Mouse (Mus musculus) heart, postnatal 14 days (tissue): ENCODE measurements at regions not wholly inside any gene's neighbourhood (a gene's known extent, or its start where the extent isn't known, plus 50 kb on each side); places are given as distances from the start of the nearest gene placed in this dataset.
"Not testable (repeated sequence)": the region's sequence is repeated elsewhere in the genome, so short reads cannot be mapped to it uniquely, and the experiment has no call there.

Source experiments
- DNase-seq, 2 experiments: peaks; one replicate each; pipeline ENCODE4 v3.0.0; 2021 to 2022
- intact Hi-C: fragments of 180-260 bp; cut with DNase I; formaldehyde crosslinking; loops from one replicate; pipeline ENCODE4 v1.15.1; 2025

- no peak for DNase-seq
- intact Hi-C loops: no loop called here
Measured at GRCm38 (mm10) chr3:155662280-155662679, 569.0 kb downstream of the Lrriq3 start.

- no peak for DNase-seq
- intact Hi-C loops: no loop called here
Measured at GRCm38 (mm10) chr3:155672558-155672957, 579.3 kb downstream of the Lrriq3 start.

GRCm38 (mm10) chr3:155680200-155680599 is 587.0 kb downstream of the Lrriq3 start:
- DNase-seq: no peak
- intact Hi-C loops: no loop called here

- DNase-seq: no peak
- intact Hi-C loops: no loop called here
Measured at GRCm38 (mm10) chr3:155682921-155683813, 589.9 kb downstream of the Lrriq3 start.

- intact Hi-C loops: no loop called here
- DNase-seq: no peak
Measured at GRCm38 (mm10) chr3:155688358-155688757, 595.1 kb downstream of the Lrriq3 start.

GRCm38 (mm10) chr3:155723011-155723510 is 629.8 kb downstream of the Lrriq3 start:
- intact Hi-C loops: no loop called here
- DNase-seq: no peak

GRCm38 (mm10) chr3:155742421-155742820 is 649.2 kb downstream of the Lrriq3 start:
- intact Hi-C loops: no loop called here
- no peak for DNase-seq

- DNase-seq, intact Hi-C loops: not testable (repeated sequence)
Measured at GRCm38 (mm10) chr3:155746601-155747000, 653.4 kb downstream of the Lrriq3 start.

- DNase-seq: no peak
- intact Hi-C loops: no loop called here
Measured at GRCm38 (mm10) chr3:155747511-155747910, 654.3 kb downstream of the Lrriq3 start.

GRCm38 (mm10) chr3:155757285-155757684 is 664.1 kb downstream of the Lrriq3 start:
- intact Hi-C loops: no loop called here
- no peak for DNase-seq

GRCm38 (mm10) chr3:155776019-155776418 is 682.8 kb downstream of the Lrriq3 start:
- no peak for DNase-seq
- intact Hi-C loops: no loop called here

GRCm38 (mm10) chr3:155777025-155777424 is 683.8 kb downstream of the Lrriq3 start:
- DNase-seq: no peak
- intact Hi-C loops: no loop called here

GRCm38 (mm10) chr3:155815693-155816092 is 722.5 kb downstream of the Lrriq3 start:
- DNase-seq: no peak
- intact Hi-C loops: no loop called here

GRCm38 (mm10) chr3:155824863-155825262 is 731.6 kb downstream of the Lrriq3 start:
- no peak for DNase-seq
- intact Hi-C loops: no loop called here

- DNase-seq: no peak
- intact Hi-C loops: no loop called here
Measured at GRCm38 (mm10) chr3:155866286-155866685, 695.3 kb upstream of the Negr1 start.

GRCm38 (mm10) chr3:155875696-155876095 is 685.9 kb upstream of the Negr1 start:
- no peak for DNase-seq
- intact Hi-C loops: no loop called here

- DNase-seq: no peak
- intact Hi-C loops: no loop called here
Measured at GRCm38 (mm10) chr3:155878401-155878800, 683.2 kb upstream of the Negr1 start.

- intact Hi-C loops: no loop called here
- no peak for DNase-seq
Measured at GRCm38 (mm10) chr3:155880722-155881121, 680.9 kb upstream of the Negr1 start.

GRCm38 (mm10) chr3:155915981-155916380 is 645.6 kb upstream of the Negr1 start:
- intact Hi-C loops: no loop called here

GRCm38 (mm10) chr3:155942896-155943295 is 618.7 kb upstream of the Negr1 start:
- intact Hi-C loops: no loop called here
- DNase-seq: no peak

More at GRCm38 (mm10) chr3:155915981-155916380, 645.6 kb upstream of the Negr1 start:
- DNase-seq: no peak

GRCm38 (mm10) chr3:155944042-155944735 is 617.4 kb upstream of the Negr1 start:
- intact Hi-C loops: no loop called here
- no peak for DNase-seq

GRCm38 (mm10) chr3:155945188-155945587 is 616.4 kb upstream of the Negr1 start:
- intact Hi-C loops: no loop called here
- DNase-seq: no peak
